ENCODE assay signal across 7 mouse cellular contexts in genomic region chr1:131613361-131614133, GRCm38 (mm10). TPM values are rescaled to one million over a fixed set of nuclear protein-coding genes. Genes with fewer than 3 reads are reported as not detected.
DNase-seq lines count a peak whose midpoint lies in the region; ATAC-seq lines count a peak whose summit lies in the region.

No protein-coding gene starts in this region.

- peak; percentile 96 to 97 for ATAC-seq in hematopoietic stem cell, adult 5-6 weeks (replicated peaks in 1 of 2; ENCODE audit: insufficient read depth in 1 of 2, low FRiP score in 2 of 2, low TSS enrichment in 1 of 2, low read depth in 1 of 2, poor library complexity in 2 of 2, severe bottlenecking in 2 of 2)

- DNase-seq in T-cell, adult 2 months (ENCODE audit: low spot score) = peak; percentile 79
- peak; percentile 37 for DNase-seq in cerebellum, adult 8-10 months
- peak; percentile 15 to 76 for DNase-seq in frontal cortex, adult 2 months (ENCODE audit: extremely low spot score in 1 of 2, low spot score in 1 of 2)
- DNase-seq in layer of hippocampus, postnatal 36 days = peak; percentile 53 to 58
- DNase-seq in lung, postnatal 4 days = peak; percentile 75 to 81
- DNase-seq in spleen, adult 12 weeks (ENCODE audit: low spot score) = peak; percentile 77

RNA-seq across cellular contexts. Expression of gene Avpr1b, which starts 14.5 kb away (rescaled TPM):
- polyA plus RNA-seq in frontal cortex, adult 2 months (2012; rRNA removed) = not detected in 2 replicates
- total RNA-seq in hematopoietic stem cell, adult 5-6 weeks (2017) = not detected in 2 replicates
- total RNA-seq in layer of hippocampus, postnatal 36 days (2021) = under 1 TPM; 0.62 to 0.86 TPM

RNA-seq across cellular contexts. Expression of gene Ctse, which starts 24.6 kb away (rescaled TPM):
- polyA plus RNA-seq in frontal cortex, adult 2 months (2012; rRNA removed) = not detected in 2 replicates
- total RNA-seq in hematopoietic stem cell, adult 5-6 weeks (2017) = 13.3 and 40.3 TPM in 2 replicates
- total RNA-seq in layer of hippocampus, postnatal 36 days (2021) = not detected

Comparison
In these comparisons a context has a peak if more than half of its experiments do, and no peak if none do; other contexts are left out.
1. Peak in every context shown above with its lines: DNase-seq and ATAC-seq.
2. RNA of gene Ctse, which starts 24.6 kb away (total RNA-seq): 13.3 to 40.3 TPM in hematopoietic stem cell, adult 5-6 weeks; not detected in layer of hippocampus, postnatal 36 days; every median in the first group is over 10 times any median in the second.